Mouse (Mus musculus): Measurements from ENCODE around the gene Car6.
A peak's percentile ranks its signal among the peaks of the same experiment; 100 is the strongest.

Car6 gene

DNA sequence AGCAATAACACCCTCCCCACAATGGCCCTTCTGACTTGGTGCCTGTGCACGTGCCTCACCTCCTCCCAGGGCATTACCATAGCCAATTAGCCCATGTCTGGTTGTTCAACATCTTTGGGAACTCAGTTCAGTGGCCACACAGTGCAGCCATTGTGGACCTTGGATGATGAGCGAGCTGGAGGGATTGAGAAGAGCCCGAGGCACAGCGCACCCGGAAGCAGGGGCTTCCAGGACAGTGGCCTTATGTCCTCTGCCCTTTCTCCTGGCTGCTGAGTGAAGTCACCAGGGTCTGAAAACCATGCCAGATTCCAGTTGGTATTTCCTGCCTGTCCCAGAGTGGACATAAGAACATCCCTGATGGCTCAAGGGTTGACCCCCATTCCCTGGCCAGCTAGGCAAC lies at the start of gene Car6:
Gene Car6 (minus strand): TSS at position 101 of the 400 bp plus-strand sequence.
- no peak for DNase-seq

DNA sequence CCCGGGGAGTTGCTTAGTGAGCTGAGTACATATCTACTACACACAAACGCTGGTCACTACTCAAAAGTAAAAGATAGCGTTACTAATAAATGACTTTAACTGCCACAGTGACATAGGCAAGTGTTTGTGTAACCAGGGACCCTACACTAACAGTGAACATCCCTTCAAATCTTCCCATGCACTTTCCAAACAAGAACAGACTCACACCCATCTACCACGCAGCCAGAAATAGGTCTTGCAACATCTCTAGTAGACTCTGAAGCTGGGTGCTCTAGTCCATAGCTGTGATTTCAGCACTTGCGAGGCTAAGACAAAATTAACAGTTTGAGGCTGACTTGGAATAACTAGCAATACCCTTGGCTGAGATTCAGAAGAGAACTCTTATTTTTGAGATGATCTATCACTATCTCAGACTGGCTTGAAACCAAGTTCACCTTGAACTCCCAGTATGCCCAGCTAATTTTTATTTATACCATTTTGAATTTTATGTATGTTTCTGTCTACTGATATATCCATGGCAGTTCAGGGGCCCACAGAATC lies 48.7 kb upstream of the Car6 start:
- DNase-seq: no peak

DNA sequence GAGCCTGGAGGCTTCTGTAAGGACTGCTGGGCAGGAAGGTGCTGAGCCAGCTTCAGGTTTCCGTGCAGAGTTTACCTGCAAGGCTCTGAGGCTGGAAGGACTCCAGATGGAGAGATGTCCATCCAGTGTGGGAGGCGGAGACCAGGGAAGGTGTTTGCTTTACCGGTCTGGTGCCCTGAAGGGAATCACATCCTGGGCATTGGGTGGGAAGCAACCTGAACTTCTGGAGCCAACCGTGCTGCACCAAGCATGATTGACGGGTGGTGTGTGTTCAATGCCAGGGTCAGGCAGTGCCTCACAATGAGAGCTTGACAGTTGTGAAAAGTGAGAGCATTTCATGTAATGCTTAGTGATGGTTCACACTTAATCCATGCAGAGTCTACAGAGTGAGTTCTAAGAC lies 47.8 kb upstream of the Car6 start:
- DNase-seq: no peak

DNA sequence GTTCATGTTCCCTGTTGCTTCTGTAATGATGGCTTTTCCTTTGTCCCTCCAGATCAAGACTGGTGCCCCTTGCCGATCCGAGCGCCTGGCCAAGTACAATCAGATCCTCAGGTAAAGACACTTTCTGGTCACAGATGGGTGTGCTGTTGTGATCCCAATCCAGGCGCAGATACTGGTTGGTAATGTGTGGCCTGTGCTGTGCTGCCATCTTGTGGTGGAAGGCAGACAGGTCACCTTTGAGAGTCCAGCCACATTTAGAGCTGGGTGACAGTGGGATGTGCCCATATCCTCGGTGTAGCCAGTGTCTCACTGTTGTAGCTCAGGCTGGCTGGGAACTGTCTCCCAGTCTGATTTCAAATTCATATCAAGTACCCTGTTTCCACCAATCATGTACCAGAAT lies 46.9 kb upstream of the Car6 start:
- peak; percentile 75 for DNase-seq

DNA sequence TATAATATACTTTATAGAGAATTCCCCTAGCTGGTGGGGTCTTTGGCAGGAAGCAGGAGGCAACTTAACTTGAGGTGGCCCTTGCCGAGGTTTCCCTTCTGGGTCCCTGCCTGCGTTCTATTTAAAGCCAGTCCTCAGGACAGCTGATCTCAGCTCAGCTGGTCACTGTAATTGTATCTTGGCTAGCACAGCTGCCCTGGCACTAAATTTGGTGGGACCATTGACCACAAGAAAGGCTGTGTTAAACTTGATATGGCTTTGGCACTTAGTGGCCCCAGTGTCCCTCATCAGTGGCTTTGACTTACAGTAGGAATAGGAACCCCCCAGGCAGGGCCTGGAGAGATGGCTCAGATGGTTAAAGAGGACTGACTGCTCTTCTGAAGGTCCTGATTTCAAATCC lies 44.7 kb upstream of the Car6 start:
- DNase-seq: no peak

DNA sequence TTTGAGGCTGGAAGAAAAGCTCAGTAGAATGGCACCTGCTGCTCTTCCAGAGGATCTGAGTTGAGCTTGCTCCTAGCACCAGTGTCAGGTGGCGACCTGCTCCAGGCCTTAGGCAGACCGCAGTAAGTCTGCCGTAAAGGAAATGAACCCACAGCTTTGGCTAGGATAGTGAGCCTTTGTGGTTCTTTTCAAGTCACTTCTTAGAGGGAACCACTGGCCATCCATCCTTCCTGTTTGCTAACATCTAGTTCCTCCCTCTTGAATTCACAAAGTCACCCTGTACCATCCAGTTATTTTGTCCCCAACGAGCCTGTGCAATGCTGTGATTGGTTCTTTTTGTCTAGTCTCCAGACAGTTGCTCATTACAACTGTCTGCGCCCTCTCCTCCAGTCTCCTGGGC lies 41.6 kb upstream of the Car6 start:
- DNase-seq: no peak

DNA sequence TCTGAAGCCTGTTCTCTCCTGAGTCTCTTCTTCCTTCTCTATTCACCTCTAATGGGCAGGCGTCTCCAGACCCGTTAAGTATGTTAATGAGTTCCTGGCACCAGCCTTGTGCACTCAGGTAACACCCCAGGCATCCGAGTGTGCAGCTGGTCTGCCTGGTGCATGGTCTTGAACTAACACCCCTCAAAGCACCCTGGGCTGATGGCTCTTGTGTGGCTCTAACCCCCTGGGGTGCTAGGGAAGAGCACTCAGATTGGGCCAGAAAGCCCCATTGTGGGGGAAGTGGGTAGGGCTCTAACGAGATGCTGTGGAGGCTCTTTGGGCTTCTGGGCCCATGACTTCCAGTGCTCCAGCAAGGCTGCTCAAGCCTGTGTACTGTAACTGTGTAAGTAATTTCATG lies 40.6 kb upstream of the Car6 start:
- DNase-seq: no peak

DNA sequence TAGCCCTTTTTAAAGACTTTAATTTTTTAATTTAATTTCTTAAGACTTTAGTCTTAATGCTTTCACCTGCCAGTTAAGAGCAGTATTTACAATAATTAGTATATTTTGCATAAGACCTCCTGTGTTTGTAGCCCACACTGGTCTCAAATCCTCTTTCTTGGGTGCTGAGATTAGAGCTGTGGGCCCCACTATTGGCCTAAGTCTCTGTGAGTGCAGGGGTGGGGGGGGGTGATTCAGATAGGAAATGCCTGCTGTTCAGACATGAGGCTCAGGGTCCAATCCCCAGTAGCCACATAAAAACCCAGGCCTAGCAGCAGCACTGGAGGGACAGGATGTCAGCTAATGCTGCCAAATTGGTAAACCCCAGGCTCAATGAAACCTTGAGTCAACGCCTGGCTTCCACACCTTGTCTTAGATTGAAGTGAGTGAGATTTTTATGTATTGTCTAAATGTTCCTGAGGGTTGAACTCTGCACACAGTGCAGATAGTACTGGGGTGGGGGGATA lies 39.3 kb upstream of the Car6 start:
- DNase-seq: no peak

DNA sequence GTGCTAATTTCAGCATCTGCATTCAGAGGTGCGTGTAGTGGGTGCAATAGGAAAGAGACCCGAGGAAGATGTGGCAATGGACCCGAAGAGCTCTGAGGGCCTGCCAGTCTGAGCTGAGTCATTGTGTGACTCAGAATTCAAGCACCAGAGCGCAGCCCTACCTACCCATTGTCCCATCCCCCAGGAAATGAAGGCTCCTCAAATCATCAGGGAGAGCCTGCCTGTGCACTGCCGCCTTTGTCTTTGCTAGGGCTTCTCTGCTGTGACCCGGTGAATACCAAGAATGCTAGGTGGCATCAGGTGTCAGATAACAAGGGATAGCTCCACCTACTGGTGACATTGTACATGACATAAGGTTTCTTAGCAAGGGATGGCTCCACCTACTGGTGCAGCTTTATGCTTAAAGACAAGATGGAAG lies 38.8 kb upstream of the Car6 start:
- DNase-seq: peak; percentile 81

DNA sequence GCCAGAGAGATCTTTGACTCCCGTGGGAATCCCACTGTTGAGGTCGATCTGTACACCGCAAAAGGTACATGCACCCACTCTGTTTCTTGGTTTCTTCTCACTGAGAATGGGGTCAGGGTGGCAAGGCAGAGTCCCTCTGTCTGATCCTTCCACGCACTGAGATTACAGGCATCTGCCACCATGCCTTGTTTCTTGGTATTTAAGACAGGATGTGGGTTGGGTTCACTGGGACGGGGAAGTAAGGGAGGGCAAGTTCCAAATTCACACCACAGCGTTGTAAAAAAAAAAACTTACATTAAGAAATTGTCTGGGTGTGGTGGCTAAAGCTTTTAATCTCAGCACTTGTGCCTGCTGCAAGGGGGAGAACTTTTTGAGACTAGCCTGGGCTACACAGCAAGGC lies 38.4 kb upstream of the Car6 start:
- DNase-seq: no peak

DNA sequence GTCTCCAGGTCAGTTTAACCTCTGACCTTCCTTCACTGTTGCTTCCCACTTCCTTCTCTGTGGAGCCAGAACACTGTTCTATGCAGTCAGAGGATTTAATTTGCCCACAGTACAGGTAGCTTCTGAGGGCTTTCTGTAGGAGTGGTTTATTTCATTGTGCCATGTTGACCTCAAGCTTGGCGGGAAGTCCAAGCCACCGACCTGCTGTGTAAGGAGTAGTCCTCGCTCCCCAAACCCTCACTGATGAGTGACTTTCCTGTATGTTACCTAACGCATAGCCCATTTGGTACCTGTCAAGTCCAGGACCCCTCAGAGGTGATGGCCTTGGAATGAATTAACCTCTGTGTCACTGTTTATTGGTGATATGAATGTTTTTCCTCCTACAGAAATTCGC lies 38.0 kb upstream of the Car6 start:
- DNase-seq: no peak

DNA sequence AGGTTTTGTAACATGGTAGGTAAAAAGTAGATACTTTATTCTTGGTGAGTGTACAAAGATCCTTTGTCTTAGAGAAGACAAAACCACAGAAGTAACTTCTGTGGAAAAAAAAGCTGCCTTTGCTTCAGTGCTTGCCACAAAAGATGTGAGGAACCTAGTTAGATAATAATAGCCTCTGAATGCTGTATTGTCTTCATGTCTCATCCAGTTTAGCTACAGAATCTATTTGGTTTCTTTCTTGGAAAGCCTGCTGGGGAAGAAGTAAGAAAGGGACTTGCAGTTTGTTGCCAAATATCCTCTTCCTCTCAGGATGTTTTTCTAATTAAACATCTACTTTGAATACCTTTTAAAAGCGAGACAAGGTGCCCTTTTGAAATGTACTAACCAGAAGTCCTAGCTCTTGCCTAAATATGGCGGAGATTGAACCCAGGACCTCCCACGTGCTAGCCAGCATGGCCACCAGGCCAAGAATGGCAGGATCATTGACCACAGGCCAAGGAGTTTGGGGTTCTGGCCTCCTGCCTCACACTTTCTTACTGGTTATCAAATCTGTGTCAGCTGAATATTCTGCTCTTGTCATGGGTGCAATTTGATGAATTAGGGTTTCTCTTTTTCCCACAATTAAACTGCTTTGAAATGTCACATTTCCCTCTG lies 37.4 kb upstream of the Car6 start:
- no peak for DNase-seq

DNA sequence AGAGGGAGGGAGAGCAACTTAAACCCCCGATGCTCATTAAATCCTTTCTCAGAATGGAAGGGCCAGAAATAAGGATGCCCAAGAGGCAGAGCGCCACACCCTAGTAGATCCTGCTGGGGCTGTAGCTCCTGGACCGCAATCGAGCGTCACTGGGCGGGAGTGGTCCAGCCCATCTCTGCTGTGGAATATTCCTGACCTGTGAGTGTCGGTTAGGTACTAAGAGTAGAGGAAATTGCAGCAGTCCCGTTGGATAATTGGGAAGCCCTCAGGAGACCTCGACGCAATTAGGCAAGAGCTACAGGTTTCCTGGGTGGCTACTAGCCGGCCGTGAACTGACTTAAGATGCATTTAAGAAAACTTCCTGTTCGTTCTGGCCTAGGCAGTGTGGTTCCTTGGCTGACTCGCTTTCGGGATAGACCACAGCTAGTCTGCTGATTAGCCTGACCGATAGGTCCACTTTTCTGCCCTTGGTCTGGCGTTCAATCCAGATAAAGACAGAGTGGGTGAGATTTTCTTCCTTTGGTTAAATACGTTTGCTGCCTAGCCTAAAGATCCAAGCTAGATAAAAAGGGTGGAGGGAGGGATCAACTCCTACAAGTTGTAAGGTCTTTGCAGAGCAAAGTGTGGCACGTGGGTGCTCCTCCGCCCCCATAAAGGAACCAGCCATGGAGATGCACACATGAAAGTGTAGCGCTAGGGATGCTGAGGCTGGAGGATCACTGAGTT lies 36.7 kb upstream of the Car6 start:
- no peak for DNase-seq

DNA sequence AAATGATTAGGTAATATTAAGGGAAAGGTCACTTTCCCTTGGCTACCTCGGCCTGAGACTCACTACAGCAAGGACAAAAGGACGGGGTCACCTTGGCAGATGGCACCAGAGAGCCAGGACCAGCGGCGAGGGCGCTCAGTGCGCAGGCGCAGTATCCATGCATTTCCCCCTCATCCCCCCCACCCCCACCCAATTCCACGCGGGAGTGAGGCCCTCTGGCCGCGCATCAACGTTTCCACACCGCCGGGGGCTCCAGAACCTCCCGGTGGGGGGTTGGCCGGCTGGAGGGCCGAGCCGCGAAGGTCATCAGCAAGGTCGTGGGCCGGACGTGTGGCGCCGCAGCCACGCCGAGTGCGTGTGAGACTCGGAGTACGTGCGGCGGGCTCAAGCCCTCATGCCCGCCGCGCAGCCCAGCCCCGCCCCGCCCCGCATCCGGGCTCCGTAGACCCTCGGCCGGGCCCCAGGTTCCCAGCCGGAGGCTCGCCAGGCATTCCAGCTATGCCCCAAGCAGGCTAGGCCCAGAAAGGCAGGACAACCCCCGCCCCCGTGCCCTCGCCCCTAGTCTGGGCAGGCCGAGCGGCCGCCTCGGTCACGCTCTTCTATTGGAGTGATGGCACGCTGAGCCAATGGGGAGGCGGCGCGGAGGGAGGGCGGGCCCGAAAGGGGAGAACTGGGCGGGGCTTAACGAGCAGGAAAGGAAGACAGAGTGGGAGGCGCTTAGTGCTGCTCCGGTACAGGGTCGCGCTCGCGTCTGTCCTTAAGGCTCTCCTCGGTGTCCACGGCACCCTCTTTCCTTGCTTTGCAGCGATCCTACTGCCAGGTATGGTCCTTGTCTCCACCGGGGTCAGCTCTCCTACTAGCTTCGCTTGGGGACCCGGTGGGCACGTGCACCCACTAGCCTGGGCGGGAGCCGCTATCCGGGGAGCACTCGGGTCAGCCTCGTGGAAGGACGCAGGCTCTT lies 35.7 kb upstream of the Car6 start, which contains the start of gene Eno1:
Gene Eno1 (plus strand): TSS at position 201 of the 961 bp plus-strand sequence.
- DNase-seq: peak; percentile 95

DNA sequence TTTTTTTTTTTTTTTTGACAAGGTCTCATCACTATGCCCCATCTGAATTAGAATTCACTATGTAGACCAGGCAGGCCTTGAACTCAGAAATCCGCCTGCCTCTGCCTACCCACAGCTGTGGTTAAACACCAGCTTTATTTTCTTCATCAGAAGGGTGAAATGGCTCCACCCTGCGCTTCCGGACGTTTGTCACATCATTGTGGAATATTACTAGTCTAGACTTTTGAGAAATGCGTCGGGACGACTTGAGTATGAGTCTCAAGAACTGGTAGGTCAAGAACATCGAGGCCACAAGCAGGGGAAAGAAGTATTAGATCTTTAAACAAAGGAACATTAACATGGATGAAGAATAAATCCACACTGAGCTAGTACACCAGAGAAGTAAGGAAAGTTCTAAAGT lies 34.9 kb upstream of the Car6 start:
- no peak for DNase-seq

DNA sequence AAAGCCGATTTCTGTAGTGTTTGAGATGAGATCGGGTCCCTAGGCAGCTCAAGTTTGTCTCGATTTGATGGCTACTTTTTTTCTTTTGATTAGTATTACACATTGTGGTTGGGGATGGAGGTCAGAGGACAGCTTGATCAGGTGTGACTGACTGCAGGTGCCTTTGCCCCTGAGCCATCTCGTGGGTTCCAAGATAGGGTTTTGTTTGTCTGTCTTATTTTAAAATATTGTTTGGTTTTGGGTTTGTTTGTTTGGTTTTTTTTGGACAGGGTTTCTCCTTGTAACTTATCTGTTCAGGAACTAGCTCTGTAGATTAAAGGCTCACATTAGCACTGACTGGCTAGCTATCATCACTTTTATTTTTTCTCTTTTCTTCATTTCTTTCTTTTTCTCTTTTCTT lies 34.5 kb upstream of the Car6 start:
- no peak for DNase-seq

DNA sequence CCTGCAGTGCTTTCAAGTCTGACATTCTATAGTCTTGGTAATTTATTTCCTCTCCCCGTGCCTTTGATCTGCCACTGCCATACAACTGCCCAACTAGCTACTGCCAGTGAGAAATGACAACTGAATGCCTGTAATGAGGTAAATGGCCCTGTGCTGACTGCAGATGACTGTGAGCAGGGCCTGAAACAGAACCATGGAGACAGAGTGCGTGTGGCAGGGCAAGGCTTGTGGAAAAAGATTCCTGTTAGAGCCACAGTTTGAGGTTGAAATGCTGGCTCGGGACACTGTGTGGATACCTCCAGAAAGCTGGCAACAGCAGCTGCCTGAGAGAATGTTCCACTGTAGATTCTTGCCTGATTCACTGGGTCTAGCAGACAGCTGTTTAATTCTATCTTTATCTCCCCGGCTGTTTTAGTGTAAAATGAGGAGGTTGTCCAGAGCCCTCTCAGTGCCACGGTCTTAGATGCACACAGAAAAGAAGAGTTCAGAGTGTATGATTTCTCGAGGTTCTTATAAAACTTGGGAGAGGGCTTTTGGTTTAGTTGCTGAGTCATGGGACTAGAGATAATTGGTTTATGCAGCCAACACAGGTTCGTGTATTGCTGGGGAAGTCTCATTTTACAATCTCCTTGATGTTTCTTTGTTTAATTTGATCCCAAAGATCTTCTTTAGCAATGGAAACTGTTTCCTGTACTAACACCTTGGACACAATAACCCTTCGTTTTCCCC lies 33.6 kb upstream of the Car6 start:
- DNase-seq: no peak

DNA sequence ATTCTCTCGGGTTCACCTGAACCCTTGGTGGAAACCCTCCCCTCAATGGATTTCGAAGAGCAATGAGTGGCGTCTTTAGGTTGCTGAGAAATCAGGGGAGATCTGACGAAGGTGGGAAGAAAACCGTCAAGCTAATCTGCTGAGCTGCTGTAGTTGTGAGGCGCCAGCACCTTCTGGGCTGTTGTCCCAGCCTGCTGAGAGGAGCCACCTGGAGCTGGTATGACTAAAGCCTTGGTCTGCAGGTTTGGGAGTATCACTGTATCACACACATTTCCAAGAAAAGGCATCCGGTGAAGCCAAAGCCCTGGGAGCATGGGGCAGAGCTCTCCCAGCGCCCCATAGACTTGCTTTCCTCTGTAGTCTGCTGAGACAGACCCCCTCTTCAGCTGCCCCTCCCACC lies 30.7 kb upstream of the Car6 start:
- peak; percentile 56 for DNase-seq

DNA sequence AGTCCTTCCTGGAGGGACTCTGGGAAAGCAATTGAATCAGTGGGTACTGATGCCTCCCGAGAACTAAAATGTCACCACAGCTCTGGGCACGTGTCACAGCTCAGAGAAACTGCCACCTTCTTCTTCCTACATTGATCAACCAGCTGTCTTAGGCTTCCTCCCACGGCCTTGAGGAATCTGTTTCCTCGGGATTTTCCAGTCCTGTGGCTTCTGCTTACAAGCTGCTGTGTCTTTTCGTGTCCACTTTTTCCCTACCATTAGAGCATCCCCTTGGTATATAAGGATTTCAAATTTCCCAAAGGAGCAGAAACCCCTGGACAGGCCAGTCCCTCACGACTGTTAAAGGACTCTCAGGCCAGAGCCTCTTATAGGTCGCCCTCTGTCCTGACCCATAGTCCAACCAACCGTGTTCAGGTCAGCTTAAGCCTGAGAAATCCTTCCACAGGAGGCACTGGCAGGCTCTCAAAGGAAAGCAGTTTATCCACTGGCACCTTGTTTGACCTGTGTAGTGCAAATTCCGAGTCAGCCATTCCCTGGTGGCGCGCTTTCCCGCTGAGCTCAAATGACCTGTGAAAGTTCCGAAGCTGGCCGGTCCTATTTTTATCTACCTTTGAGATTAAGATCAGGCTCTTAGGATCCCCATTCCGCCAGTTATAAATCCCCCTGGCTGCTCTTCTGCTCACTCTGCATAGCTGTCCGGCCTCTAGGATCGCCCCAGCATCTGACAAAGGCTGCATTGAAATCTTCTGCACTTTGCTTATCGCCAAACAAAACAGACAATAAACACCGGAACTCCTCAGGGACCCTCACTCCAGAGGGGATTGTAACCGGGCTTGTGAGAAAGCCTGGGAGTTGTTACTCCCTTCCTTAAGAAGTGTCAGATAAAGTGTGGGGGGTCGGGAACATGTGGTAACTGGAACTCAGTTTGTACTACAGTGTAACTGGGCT lies 29.6 kb upstream of the Car6 start:
- peak; percentile 74 for DNase-seq

DNA sequence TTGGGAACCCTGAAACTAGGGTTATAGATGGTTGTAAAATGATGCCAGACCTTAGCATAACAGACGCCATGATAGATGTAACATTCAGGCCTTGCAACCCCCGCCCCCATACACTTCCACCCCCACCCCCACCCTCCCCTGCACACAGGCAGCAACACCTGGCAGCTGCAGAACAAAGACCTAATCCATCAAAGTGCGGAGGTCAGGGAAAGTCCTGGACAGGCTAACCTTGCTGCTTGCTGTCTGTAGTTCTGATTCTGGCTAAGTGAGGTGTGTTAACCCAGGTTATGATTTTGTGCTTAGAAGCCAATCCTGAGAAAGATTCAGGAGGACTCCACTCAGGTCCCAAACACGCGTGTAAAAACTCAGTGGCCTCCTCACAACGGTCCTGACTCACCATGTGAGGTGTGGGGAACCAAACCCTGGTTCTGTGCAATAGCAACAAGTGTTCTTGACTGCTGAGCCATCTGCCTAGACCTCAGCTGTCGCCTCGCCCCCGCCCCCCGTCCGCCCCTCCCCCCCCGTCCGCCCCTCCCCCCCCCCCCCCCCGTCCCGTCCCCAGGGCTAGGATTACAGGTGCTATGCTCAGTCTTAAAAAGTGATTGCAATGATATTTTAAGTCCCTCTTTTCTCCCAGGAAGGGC lies 28.7 kb upstream of the Car6 start:
- no peak for DNase-seq
